Mouse (Mus musculus) stomach, postnatal 0 days (tissue): ENCODE data around the gene Ethe1.

Experiments
- CTCF ChIP-seq: IDR thresholded peaks from 2 replicates; pipeline ENCODE4 v1.5.1; 2016; ENCODE audit warnings: antibody characterized with exemption, low read depth, mild to moderate bottlenecking, moderate library complexity
- EP300 ChIP-seq: optimal IDR thresholded peaks from 2 replicates; pipeline ENCODE3; 2016; ENCODE audit warnings: antibody characterized with exemption

DNA sequence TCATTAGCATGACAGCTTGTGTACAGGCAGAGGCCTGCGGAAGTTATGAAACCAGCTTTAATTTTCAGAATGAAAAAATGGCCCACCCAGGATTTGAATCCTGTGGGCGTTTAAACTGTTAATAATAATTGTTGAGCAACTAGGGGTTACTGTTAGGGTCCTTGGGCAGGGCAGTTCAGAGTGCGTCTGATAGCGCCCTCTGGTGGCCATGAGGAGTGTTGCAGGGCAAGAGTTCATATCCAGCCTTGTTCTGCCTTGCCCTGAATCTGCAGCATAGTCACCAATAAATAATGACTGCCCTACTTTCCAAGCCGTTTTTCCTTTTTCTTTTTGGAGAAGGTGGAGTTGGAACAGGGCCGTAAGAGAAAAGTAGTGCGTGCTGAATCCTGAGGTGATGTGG lies 66.3 kb downstream of the Ethe1 start:
- TF ChIP-seq CTCF (peak; percentile 88), EP300 (no peak)
